Mouse (Mus musculus) kidney, embryonic 15.5 days (tissue): ENCODE results near the gene Podxl2. TPM values are rescaled to one million over a fixed set of nuclear protein-coding genes. Genes with fewer than 3 reads are reported as not detected.

Source experiments
- ATAC-seq: fragments of 200-750 bp; cut with Nextera tagmentation; replicated peaks from 2 replicates; pipeline ENCODE4 v1.8.0; 2017; ENCODE audit warnings: moderate TSS enrichment; ENCODE audit not compliant: low FRiP score
- H3K27ac ChIP-seq: fragments of 300-500 bp; sonication (generic); 2 replicates; pipeline ENCODE4 v1.5.1; 2015; ENCODE audit warnings: mild to moderate bottlenecking, inconsistent platforms
- H3K27me3 ChIP-seq: fragments of 300-500 bp; sonication (generic); 2 replicates; pipeline ENCODE4 v1.6.1; 2015; ENCODE audit warnings: inconsistent platforms
- H3K36me3 ChIP-seq: fragments of 300-500 bp; sonication (generic); 2 replicates; pipeline ENCODE4 v1.6.1; 2015; ENCODE audit warnings: inconsistent platforms
- H3K4me1 ChIP-seq: fragments of 300-500 bp; sonication (generic); 2 replicates; pipeline ENCODE4 v1.6.1; 2015; ENCODE audit warnings: inconsistent platforms
- H3K4me2 ChIP-seq: fragments of 300-500 bp; sonication (generic); 2 replicates; pipeline ENCODE4 v1.6.1; 2015; ENCODE audit warnings: moderate library complexity, mild to moderate bottlenecking, inconsistent platforms
- H3K4me3 ChIP-seq: fragments of 300-500 bp; sonication (generic); replicated peaks from 2 replicates; pipeline ENCODE4 v1.5.1; 2015; ENCODE audit warnings: mild to moderate bottlenecking, inconsistent platforms
- H3K9ac ChIP-seq: fragments of 300-500 bp; sonication (generic); 2 replicates; pipeline ENCODE4 v1.6.1; 2015; ENCODE audit warnings: mild to moderate bottlenecking, inconsistent platforms
- H3K9me3 ChIP-seq: fragments of 300-500 bp; sonication (generic); replicated peaks from 2 replicates; pipeline ENCODE4 v1.6.1; 2016; ENCODE audit warnings: inconsistent platforms
- WGBS: fragments of 180-500 bp; shearing (Covaris S2); methylation state at CpG from one replicate; pipeline ENCODE4 v1.1.7; 2015; ENCODE audit warnings: mixed read lengths; 5-methylcytosine and 5-hydroxymethylcytosine counted together
- polyA plus RNA-seq: library from polyadenylated mRNA; unstranded; fragments of >200 nt; fragmentation: Nextera tagmentation; extraction: Ambion mirVana; gene quantifications from 2 replicates; pipeline ENCODE4 v1.2.1, GENCODE M21; 2015

Podxl2 gene
- polyA plus RNA-seq, 1 experiment from 2014 or later: 55.0 TPM

DNA sequence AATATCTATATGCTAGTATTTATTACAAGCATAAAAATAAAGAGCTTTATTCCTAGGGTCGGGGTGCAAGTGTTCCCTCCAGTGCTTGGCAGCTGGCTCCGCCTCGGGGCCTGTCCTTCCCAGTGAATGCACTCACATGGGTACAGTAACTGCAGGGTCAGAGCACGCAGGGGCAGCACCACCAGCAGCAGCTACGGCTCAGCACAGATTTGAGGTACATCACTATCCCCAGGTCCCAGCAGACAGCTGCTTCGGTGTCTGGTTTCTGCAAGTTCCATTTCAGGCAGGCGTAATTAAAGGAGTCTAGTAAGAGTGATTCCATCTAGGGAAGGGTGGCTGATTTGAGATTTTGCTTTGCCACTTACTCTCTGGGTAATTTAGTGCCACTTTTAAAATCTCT, 16.5 kb downstream of the Podxl2 start:
- no peak overlapping the region for H3K27ac ChIP-seq
- H3K4me1 ChIP-seq: 0 out of 2 replicates have a peak, but pooled peaks cover 6% of the 10 kb centered on the region
- ATAC-seq: no peak
- no peak overlapping the region for H3K4me2 ChIP-seq
- H3K4me3 ChIP-seq: no peak overlapping the region
- no peak overlapping the region for H3K9ac ChIP-seq
- no peaks in the 10 kb centered on the region for H3K27me3 ChIP-seq
- H3K36me3 ChIP-seq: peaks cover 14% of the 10 kb centered on the region
- WGBS: 50% methylated on average over 7 of the region's 7 CpGs
- H3K9me3 ChIP-seq: 0 out of 2 replicates have a peak, but pooled peaks cover 3% of the 10 kb centered on the region

DNA sequence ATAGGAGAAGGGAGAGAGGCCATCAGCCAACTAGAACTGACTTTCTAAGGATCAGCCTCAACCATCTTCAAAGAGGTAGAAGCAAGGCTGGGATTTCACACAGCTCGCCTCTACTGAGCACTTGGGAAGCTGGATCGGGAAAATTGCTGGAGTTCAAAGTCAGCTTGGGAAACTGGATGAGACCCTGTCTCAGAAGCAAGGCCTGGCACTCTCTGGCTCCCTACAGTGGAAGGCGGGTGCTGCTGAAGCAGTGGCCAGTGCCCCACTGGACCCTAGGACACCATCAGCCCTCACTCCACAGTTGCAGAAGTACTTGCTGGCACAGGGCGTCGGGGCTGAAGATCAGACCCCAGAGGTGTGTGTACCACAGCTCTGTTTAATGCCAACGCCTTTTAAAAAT, 17.0 kb downstream of the Podxl2 start:
- ATAC-seq: no peak
- 0 out of 2 replicates have a peak overlapping the region, but pooled peaks have one; percentile 37 for H3K27ac ChIP-seq
- H3K27me3 ChIP-seq: no peaks in the 10 kb centered on the region
- H3K9me3 ChIP-seq: 0 out of 2 replicates have a peak, but pooled peaks cover 3% of the 10 kb centered on the region
- 80% methylated on average over 6 of the region's 6 CpGs for WGBS
- no peak overlapping the region for H3K4me3 ChIP-seq
- H3K36me3 ChIP-seq: peaks cover 11% of the 10 kb centered on the region
- no peak overlapping the region for H3K9ac ChIP-seq
- no peak overlapping the region for H3K4me2 ChIP-seq
- H3K4me1 ChIP-seq: 0 out of 2 replicates have a peak, but pooled peaks cover 6% of the 10 kb centered on the region

DNA sequence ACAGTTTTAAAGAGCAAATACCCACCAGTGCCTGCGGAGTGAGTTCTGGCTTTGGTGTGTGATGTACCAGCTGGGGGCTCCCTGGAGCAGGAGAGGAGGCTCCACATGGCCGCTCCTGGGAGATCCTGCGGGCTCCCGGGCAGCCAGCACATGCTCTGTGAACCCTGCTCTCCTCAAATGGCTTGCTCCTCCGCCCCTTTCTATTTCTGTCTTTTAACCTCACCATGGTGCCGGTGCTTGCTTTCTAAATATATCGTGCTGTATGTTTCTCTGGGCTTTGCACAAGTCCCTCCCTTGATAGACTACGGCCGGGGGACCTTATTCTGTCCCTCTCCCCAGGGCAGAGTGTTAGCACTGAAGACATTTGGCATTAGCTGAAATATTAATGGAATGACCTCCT, 17.6 kb downstream of the Podxl2 start:
- ATAC-seq: no peak; the same call in 1 of the 2 replicates
- peaks cover 7% of the 10 kb centered on the region for H3K36me3 ChIP-seq
- 0 out of 2 replicates have a peak, but pooled peaks cover 6% of the 10 kb centered on the region for H3K4me1 ChIP-seq
- WGBS: 32% methylated on average over 9 of the region's 9 CpGs
- H3K27me3 ChIP-seq: no peaks in the 10 kb centered on the region
- H3K4me3 ChIP-seq: no peak overlapping the region
- 0 out of 2 replicates have a peak, but pooled peaks cover 3% of the 10 kb centered on the region for H3K9me3 ChIP-seq
- no peak overlapping the region for H3K4me2 ChIP-seq
- no peak overlapping the region for H3K9ac ChIP-seq
- 0 out of 2 replicates have a peak overlapping the region, but pooled peaks have one; percentile 37 for H3K27ac ChIP-seq

DNA sequence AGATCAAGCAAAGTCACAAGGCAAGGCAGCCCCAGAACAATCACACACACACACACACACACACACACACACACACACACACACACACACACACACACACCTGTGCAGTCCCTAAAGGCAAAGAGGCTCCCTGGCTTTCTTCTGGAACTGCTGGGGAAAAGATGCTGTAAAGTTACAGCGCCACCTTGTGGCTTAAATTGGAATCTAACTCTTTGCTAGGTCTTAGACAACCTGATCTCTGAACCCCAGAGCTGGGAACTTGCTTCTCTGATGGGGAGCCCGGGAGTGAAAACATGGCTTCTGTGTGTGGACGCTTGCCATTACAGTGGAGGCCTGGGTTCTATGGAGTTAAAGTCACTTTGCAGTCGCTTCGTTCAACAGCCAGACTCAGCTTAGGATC, 19.2 kb downstream of the Podxl2 start:
- Histone ChIP-seq H3K9ac (no peak overlapping the region), H3K9me3 (0 out of 2 replicates have a peak, but pooled peaks cover 3% of the 10 kb centered on the region), H3K4me3 (no peak overlapping the region), H3K4me2 (no peak overlapping the region), H3K36me3 (no peaks in the 10 kb centered on the region; the same call in 1 of the 2 replicates), H3K27me3 (no peaks in the 10 kb centered on the region), H3K4me1 (0 out of 2 replicates have a peak, but pooled peaks cover 6% of the 10 kb centered on the region), H3K27ac (no peak overlapping the region)
- 27% methylated on average over 5 of the region's 5 CpGs for WGBS
- no peak; the same call in 1 of the 2 replicates for ATAC-seq

DNA sequence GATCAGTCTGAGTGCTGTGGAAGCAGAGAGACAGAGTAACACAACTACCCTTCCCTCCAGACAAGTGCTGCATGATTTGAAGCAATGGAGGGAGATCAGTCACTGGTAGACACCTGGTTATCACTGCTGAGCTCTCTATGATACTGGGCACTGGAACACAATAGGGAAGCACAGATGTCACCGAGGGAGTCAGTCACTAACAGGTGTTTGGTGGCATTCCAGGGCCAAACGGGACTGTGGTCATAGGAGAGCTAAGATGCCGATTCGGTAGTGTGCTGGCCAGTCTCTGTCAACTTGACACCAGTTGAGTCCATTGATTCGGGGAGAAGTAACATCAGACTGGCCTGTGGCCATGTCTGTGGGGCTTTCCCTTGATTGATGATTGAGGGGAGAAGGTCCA, 20.3 kb downstream of the Podxl2 start:
- ATAC-seq: no peak
- H3K27me3 ChIP-seq: no peaks in the 10 kb centered on the region
- H3K27ac ChIP-seq: no peak overlapping the region
- no peak overlapping the region for H3K4me3 ChIP-seq
- no peaks in the 10 kb centered on the region; the same call in 1 of the 2 replicates for H3K36me3 ChIP-seq
- WGBS: 74% methylated on average over 5 of the region's 5 CpGs
- H3K9me3 ChIP-seq: 0 out of 2 replicates have a peak, but pooled peaks cover 3% of the 10 kb centered on the region
- no peak overlapping the region for H3K4me2 ChIP-seq
- H3K9ac ChIP-seq: no peak overlapping the region
- H3K4me1 ChIP-seq: 0 out of 2 replicates have a peak, but pooled peaks cover 6% of the 10 kb centered on the region

DNA sequence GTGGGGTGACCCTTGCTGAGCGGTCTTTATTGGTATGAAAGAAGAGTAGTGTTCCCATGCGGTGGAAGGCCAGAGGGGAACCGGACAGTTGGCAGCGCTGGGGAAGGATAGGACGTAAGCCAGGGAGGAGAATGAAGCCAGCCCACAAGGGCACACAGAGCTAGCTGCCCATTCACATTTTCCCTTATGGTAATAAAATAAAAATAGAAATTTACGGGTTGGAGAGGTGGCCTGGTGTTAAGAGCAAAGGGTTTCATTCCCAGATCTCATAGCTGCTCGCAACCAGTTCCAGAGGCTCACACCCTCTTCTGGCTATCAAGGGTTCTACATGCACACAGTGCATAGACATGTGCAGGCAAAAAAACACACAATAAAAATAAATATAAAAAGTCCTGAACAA, 24.8 kb downstream of the Podxl2 start:
- Histone ChIP-seq H3K4me1 (no peaks in the 10 kb centered on the region), H3K9me3 (0 out of 2 replicates have a peak, but pooled peaks cover 3% of the 10 kb centered on the region), H3K9ac (no peak overlapping the region), H3K36me3 (no peaks in the 10 kb centered on the region), H3K27ac (no peak overlapping the region), H3K4me2 (no peak overlapping the region), H3K27me3 (no peaks in the 10 kb centered on the region), H3K4me3 (no peak overlapping the region)
- 86% methylated on average over 7 of the region's 7 CpGs for WGBS
- ATAC-seq: no peak

DNA sequence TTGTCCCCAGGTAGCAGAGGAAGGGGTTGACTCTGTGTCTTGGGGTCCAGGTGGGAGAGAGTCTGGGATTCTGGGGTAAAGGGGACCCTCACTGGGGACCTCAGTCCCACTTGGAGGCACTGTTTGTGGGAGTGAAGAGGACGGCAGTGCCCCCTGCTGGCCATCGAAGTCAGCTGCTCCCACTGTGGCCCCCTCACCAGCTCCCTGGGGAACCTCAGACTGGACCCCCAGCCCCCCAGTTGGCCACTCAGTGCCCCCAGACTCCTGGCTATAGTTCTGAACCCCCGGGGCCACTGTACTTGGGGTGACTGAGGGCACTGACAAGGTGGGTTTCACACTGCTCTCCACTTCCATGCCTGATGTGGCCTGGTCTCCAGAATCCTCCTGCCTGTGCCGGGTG, 25.6 kb downstream of the Podxl2 start:
- no peak overlapping the region for H3K9ac ChIP-seq
- no peak for ATAC-seq
- H3K27ac ChIP-seq: no peak overlapping the region
- H3K4me1 ChIP-seq: no peaks in the 10 kb centered on the region
- no peaks in the 10 kb centered on the region for H3K27me3 ChIP-seq
- H3K9me3 ChIP-seq: 0 out of 2 replicates have a peak, but pooled peaks cover 3% of the 10 kb centered on the region
- no peak overlapping the region for H3K4me2 ChIP-seq
- H3K36me3 ChIP-seq: no peaks in the 10 kb centered on the region
- H3K4me3 ChIP-seq: no peak overlapping the region
- 62% methylated on average over 4 of the region's 4 CpGs for WGBS

DNA sequence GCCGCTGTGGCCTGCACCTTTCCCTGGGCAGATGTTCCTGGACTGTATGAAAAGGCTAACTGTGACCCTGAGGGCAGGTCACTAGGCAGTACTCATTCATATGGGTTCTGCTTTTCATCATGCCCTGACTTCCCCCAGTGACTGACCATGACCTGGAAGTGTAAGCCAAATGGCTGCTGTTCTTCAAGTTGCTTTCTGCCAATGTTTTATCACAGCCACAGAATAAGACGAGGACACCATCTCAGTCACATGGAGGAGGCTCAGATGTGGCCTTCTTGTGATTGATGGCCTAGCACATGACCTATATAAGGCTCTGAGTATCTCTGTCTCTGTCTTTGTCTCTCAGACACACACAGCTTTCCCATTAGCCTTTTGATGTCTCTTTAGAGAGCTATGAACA, 27.3 kb downstream of the Podxl2 start:
- WGBS: 69% methylated on average over 2 of the region's 2 CpGs
- H3K4me2 ChIP-seq: no peak overlapping the region
- no peaks in the 10 kb centered on the region for H3K27me3 ChIP-seq
- no peak for ATAC-seq
- H3K27ac ChIP-seq: no peak overlapping the region
- no peak overlapping the region for H3K9ac ChIP-seq
- no peak overlapping the region for H3K4me3 ChIP-seq
- H3K4me1 ChIP-seq: peaks cover 10% of the 10 kb centered on the region
- 0 out of 2 replicates have a peak, but pooled peaks cover 3% of the 10 kb centered on the region for H3K9me3 ChIP-seq
- no peaks in the 10 kb centered on the region for H3K36me3 ChIP-seq

DNA sequence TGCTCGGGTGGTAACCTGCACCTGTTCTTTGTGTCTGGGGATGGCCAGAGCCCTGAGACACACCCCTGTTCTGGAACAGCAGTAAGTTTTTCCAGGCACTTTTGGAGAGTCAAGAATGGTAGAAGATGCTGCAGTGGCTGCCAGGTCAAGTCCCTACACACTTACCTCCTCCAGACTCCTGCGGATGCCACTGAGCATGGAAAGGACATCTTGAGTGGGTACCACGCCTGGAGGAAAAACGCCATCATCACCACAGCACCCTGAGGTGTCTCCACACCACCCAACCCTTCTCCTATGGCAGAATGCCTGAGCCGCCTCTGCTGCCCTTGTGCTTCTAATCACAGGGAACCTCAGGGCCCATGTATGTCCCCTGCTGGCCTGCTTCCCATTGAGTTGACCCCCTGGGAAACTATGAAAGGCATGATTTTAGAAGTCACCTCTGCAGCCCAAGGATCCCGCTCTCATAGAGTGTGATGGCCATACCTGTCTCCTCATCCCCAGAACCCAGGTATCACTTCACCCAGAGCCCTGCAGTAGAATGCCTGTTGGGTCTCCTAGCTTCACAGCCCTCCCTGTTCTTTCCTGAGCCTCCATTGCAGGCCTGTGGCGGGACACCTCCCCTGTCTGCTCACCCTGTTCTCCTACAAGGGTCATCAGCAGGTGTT, 29.8 kb downstream of the Podxl2 start:
- no peak overlapping the region for H3K4me2 ChIP-seq
- H3K27ac ChIP-seq: no peak overlapping the region
- H3K9me3 ChIP-seq: no peaks in the 10 kb centered on the region
- no peaks in the 10 kb centered on the region for H3K27me3 ChIP-seq
- no peak for ATAC-seq
- H3K4me1 ChIP-seq: peaks cover 19% of the 10 kb centered on the region
- no peak overlapping the region for H3K4me3 ChIP-seq
- 87% methylated on average over 7 of the region's 7 CpGs for WGBS
- H3K9ac ChIP-seq: no peak overlapping the region
- H3K36me3 ChIP-seq: no peaks in the 10 kb centered on the region

DNA sequence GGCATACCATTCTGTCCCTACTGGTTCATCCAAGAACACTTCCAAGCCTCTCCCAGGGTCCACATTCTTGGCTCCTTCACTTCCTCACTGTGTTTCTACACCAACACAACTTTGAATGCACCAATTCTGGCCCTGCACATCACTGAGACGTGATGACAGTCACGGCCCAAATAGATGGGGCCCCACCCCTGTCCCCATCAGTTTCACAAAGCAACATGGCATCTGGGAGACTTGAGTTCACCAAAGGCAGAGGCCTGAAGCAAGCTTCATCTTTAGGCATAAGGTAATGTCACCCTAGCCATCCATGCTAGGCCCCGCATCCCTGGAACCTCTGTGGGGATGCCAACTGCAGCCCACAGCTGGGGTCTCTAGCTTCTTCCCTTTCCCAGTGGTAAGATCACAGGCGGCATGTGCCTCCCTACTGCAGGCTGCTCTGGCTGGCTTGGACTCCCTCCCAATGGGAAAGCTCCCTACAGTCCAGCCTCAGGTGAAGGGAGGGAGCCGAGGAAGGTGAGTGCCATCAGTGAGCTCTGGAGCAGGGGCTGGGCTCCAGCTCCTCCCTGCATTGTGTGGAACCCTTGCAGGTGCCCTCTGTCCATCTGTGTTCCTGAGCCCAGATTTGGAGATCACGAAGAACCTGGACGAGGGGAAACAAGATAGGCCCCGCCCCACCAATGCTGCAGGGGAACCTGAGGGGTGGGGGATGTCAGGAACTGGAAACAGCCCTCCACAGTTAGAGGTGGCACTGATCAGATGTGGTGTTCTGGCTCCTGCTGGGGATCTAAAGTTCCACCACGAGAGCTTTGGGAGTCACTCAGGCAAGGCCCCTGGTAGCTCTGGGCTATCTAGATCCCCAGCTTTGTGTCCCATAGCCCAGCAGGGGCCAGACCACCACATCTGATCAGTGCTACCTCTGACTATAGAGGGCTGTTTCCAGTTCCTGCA, 30.8 kb downstream of the Podxl2 start:
- Histone ChIP-seq H3K4me3 (no peak overlapping the region), H3K36me3 (peaks cover 5% of the 10 kb centered on the region), H3K27me3 (no peaks in the 10 kb centered on the region), H3K9me3 (no peaks in the 10 kb centered on the region), H3K27ac (no peak overlapping the region), H3K9ac (no peak overlapping the region), H3K4me1 (peaks cover 19% of the 10 kb centered on the region), H3K4me2 (no peak overlapping the region)
- ATAC-seq: no peak
- WGBS: 82% methylated on average over 9 of the region's 9 CpGs

DNA sequence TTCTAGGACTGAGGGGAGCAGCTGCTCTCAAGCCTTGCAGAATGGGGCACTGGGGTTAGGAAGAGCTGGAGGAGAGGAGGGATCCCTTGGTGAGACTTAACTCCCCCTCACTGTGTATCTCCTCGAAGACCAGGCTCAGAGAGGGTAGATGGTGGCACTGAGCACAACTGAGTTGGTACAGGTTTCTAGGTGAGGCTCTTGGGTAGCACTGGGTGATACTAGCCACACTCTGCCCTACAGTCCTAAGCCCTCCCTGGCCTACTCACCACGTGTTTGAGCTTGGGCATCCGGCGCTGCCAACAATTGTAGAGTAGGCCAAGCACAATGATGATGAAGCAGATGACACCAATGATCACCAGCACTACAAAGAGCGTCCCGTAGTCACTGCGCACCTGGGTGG, 31.6 kb downstream of the Podxl2 start:
- Histone ChIP-seq H3K4me2 (peak overlapping the region; percentile 82), H3K9ac (peak overlapping the region; percentile 83), H3K4me3 (peak overlapping the region; percentile 95), H3K27me3 (no peaks in the 10 kb centered on the region), H3K4me1 (peaks cover 19% of the 10 kb centered on the region), H3K27ac (peak overlapping the region; percentile 93), H3K36me3 (peaks cover 13% of the 10 kb centered on the region), H3K9me3 (no peaks in the 10 kb centered on the region)
- no peak for ATAC-seq
- WGBS: 72% methylated on average over 7 of the region's 7 CpGs

DNA sequence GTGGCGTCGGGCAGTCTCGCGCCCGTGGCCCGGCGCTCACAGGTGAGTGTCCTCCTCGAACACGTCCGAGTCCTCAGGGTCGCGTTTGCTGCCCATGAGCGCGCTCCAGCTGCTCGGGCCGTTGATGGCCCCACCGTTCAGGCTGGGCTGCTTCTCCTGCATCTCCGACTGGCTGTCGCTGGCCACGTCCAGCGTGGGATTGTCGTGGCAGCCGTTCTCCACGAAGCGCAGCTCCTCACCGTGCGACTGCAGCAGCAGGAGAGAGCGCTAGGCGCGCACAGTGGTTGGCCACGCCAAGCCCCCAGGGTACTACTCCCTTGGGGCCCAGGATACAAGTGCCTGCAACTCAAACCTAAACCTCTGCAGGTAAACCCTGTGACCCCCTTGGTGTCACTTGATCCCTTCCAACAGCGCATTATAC, 32.1 kb downstream of the Podxl2 start:
- WGBS: under 1% methylated on average over 26 of the region's 32 CpGs
- Histone ChIP-seq H3K4me1 (peaks cover 19% of the 10 kb centered on the region), H3K27me3 (no peaks in the 10 kb centered on the region), H3K27ac (peak overlapping the region; percentile 93), H3K9ac (peak overlapping the region; percentile 83), H3K36me3 (peaks cover 18% of the 10 kb centered on the region), H3K4me2 (peak overlapping the region; percentile 82), H3K9me3 (no peaks in the 10 kb centered on the region), H3K4me3 (peak overlapping the region; percentile 95)
- ATAC-seq: no peak; the same call in none of the 2 replicates
